Mouse (Mus musculus) CH12.LX (cell line): ENCODE data around the gene G430095P16Rik. TPM values are rescaled to one million over a fixed set of nuclear protein-coding genes. Genes with fewer than 3 reads are reported as not detected.

Experiments used
- DNase-seq: peaks from one replicate; pipeline ENCODE4 v3.0.0-alpha.2; 2013; ENCODE audit errors: extremely low read depth
- H3K27ac ChIP-seq: 2 replicates; pipeline ENCODE4 v1.5.1; 2012; ENCODE audit warnings: low read depth, mild to moderate bottlenecking, control low read depth, moderate library complexity; ENCODE audit not compliant: insufficient read depth
- H3K27me3 ChIP-seq: replicated peaks from 2 replicates; pipeline ENCODE3; 2012; ENCODE audit warnings: inconsistent platforms
- H3K36me3 ChIP-seq, 2 experiments: replicated peaks in 1 of 2; 2 replicates each; pipeline versions ENCODE3 to v1.6.1; 2012; ENCODE audit warnings: inconsistent platforms in 1 of 2, low read length in 1 of 2, mild to moderate bottlenecking in 1 of 2, mixed read lengths in 1 of 2, moderate library complexity in 1 of 2; ENCODE audit not compliant: control insufficient read depth in 1 of 2, insufficient read depth in 1 of 2
- H3K4me1 ChIP-seq, 2 experiments: 2 replicates each; pipeline ENCODE4 v1.6.1; 2012; ENCODE audit warnings: inconsistent platforms in 1 of 2, moderate library complexity in 1 of 2; ENCODE audit not compliant: insufficient read depth in 2 of 2, control insufficient read depth in 1 of 2
- H3K4me2 ChIP-seq: 2 replicates; pipeline ENCODE4 v1.6.1; 2012; ENCODE audit warnings: low read depth, mild to moderate bottlenecking, control low read depth; ENCODE audit not compliant: poor library complexity, insufficient read depth, severe bottlenecking
- H3K4me3 ChIP-seq, 3 experiments: fragments of 150-350 bp in 1 of 3; sonication (generic) in 1 of 3; replicated peaks in 1 of 3; 2 replicates each; pipeline versions ENCODE3 to v1.5.1; 2011 to 2012; ENCODE audit warnings: low read depth in 2 of 3, low read length in 2 of 3, mild to moderate bottlenecking in 2 of 3, moderate library complexity in 2 of 3, control low read depth in 1 of 3, improper control_type of control experiment in 1 of 3, inconsistent platforms in 1 of 3, mixed read lengths in 1 of 3; ENCODE audit not compliant: poor library complexity in 1 of 3
- H3K79me2 ChIP-seq: replicated peaks from 2 replicates; pipeline ENCODE4 v1.6.1; 2012; ENCODE audit warnings: mild to moderate bottlenecking, moderate library complexity; ENCODE audit not compliant: control insufficient read depth, poor library complexity, insufficient read depth, severe bottlenecking; ENCODE audit errors: extremely low read depth
- H3K9ac ChIP-seq: 2 replicates; pipeline ENCODE4 v1.6.1; 2012; ENCODE audit warnings: low read depth, mild to moderate bottlenecking, control low read depth, moderate library complexity; ENCODE audit not compliant: insufficient read depth
- H3K9me3 ChIP-seq: replicated peaks from 2 replicates; pipeline ENCODE3; 2012; ENCODE audit warnings: low read length, inconsistent platforms, mixed read lengths
- BHLHE40 ChIP-seq: IDR thresholded peaks from 2 replicates; pipeline ENCODE4 v1.6.1; 2011; ENCODE audit warnings: mild to moderate bottlenecking, low read depth, low read length, improper control_type of control experiment
- E2F4 ChIP-seq: IDR thresholded peaks from 2 replicates; pipeline ENCODE4 v1.6.1; 2011; ENCODE audit warnings: low read depth, low read length, improper control_type of control experiment; ENCODE audit not compliant: insufficient replicate concordance
- HCFC1 ChIP-seq: IDR thresholded peaks from 2 replicates; pipeline ENCODE4 v1.6.1; 2012; ENCODE audit warnings: low read depth, mild to moderate bottlenecking, inconsistent platforms, low read length, improper control_type of control experiment
- IRF4 ChIP-seq: IDR thresholded peaks from 2 replicates; pipeline ENCODE4 v1.6.1; 2014; ENCODE audit warnings: low read depth, mild to moderate bottlenecking, inconsistent platforms, low read length, improper control_type of control experiment
- JUN ChIP-seq: IDR thresholded peaks from 2 replicates; pipeline ENCODE4 v1.6.1; 2011; ENCODE audit warnings: low read depth, mild to moderate bottlenecking, low read length, improper control_type of control experiment, moderate library complexity; ENCODE audit not compliant: insufficient read depth
- JUND ChIP-seq: conservative IDR thresholded peaks from 2 replicates; pipeline ENCODE4 v1.6.1; 2011; ENCODE audit warnings: low read depth, low read length, improper control_type of control experiment
- KAT2A ChIP-seq: IDR thresholded peaks from 2 replicates; pipeline ENCODE4 v1.6.1; 2012; ENCODE audit warnings: low read length, improper control_type of control experiment, inconsistent platforms; ENCODE audit not compliant: insufficient replicate concordance
- MAX ChIP-seq: IDR thresholded peaks from 2 replicates; pipeline ENCODE4 v1.6.1; 2011; ENCODE audit warnings: low read length, improper control_type of control experiment
- PAX5 ChIP-seq: IDR thresholded peaks from 2 replicates; pipeline ENCODE4 v1.6.1; 2012; ENCODE audit warnings: low read length, inconsistent platforms, mixed read lengths
- POLR2AphosphoS2 ChIP-seq: IDR thresholded peaks from 2 replicates; pipeline ENCODE4 v1.6.1; 2011; ENCODE audit warnings: low read depth, low read length, improper control_type of control experiment
- RAD21 ChIP-seq: IDR thresholded peaks from 2 replicates; pipeline ENCODE4 v1.6.1; 2011; ENCODE audit warnings: low read depth, mild to moderate bottlenecking, low read length, improper control_type of control experiment, moderate library complexity
- RCOR1 ChIP-seq: conservative IDR thresholded peaks from 2 replicates; pipeline ENCODE4 v1.6.1; 2012; ENCODE audit warnings: low read depth, mild to moderate bottlenecking, inconsistent platforms, low read length, improper control_type of control experiment
- TBP ChIP-seq: conservative IDR thresholded peaks from 2 replicates; pipeline ENCODE4 v1.6.1; 2011; ENCODE audit warnings: low read depth, low read length, improper control_type of control experiment
- TCF12 ChIP-seq: IDR thresholded peaks from 2 replicates; pipeline ENCODE4 v1.6.1; 2014; ENCODE audit warnings: low read depth, mild to moderate bottlenecking, inconsistent platforms, low read length, improper control_type of control experiment
- ZC3H11A ChIP-seq: IDR thresholded peaks from 2 replicates; pipeline ENCODE4 v1.6.1; 2012; ENCODE audit warnings: low read depth, mild to moderate bottlenecking, inconsistent platforms, low read length, improper control_type of control experiment
- ZKSCAN1 ChIP-seq: IDR thresholded peaks from 2 replicates; pipeline ENCODE4 v1.6.1; 2012; ENCODE audit warnings: low read depth, inconsistent platforms, low read length, improper control_type of control experiment, borderline replicate concordance
- ZMIZ1 ChIP-seq: IDR thresholded peaks from 2 replicates; pipeline ENCODE4 v1.6.1; 2012; ENCODE audit warnings: low read depth, mild to moderate bottlenecking, inconsistent platforms, low read length, improper control_type of control experiment
- ZNF384 ChIP-seq: IDR thresholded peaks from 2 replicates; pipeline ENCODE4 v1.6.1; 2012; ENCODE audit warnings: low read depth, low read length, improper control_type of control experiment, inconsistent platforms
- dilution Hi-C: fragments of 300-500 bp; cut with MboI; formaldehyde crosslinking; loops from 2 replicates; pipeline ENCODE4 v1.14.3; 2020; ENCODE audit warnings: low sequenced_read_pairs; ENCODE audit not compliant: extremely low pct_unique_long_range_greater_than_20kb, extremely low pct_ligation_motif_present
- in situ Hi-C: fragments of 300-500 bp; cut with MboI; formaldehyde crosslinking; loops from 3 replicates; pipeline ENCODE4 v1.14.3; 2019; ENCODE audit warnings: low sequenced_read_pairs, low pct_ligation_motif_present, low pct_unique_long_range_greater_than_20kb, mixed read lengths
- polyA plus RNA-seq: library from polyadenylated mRNA; unstranded; fragments of >175 nt; gene quantifications from 2 replicates; pipeline ENCODE4 v1.2.1, GENCODE M21; 2012; ENCODE audit warnings: low read depth; ENCODE audit not compliant: insufficient read length
- total RNA-seq, 2 experiments: library from RNA; depleted of rRNA; stranded (reverse); fragments of 300-350 nt in 1 of 2; fragments of >200 nt in 1 of 2; gene quantifications; 2 replicates each; pipeline ENCODE4 v1.2.3; 2012 to 2014

The G430095P16Rik gene
- total and polyA plus RNA-seq, 3 experiments: 0.17 TPM; not detected in 2

GRCm38 (mm10) chr8:84723571-84723900, 729 bp downstream of the G430095P16Rik start:
- H3K79me2 ChIP-seq: no peaks in the 10 kb centered on the region
- dilution Hi-C loops: no loop called here
- H3K27ac ChIP-seq: no peak overlapping the region
- H3K36me3 ChIP-seq: no peaks in the 10 kb centered on the region
- TF ChIP-seq POLR2AphosphoS2 (no peak), RAD21 (no peak), MAX (no peak)
- TF ChIP-seq, all 38 proteins: peak for 0
- H3K27me3 ChIP-seq: peaks cover 44% of the 10 kb centered on the region
- DNase-seq: no peak
- no peaks in the 10 kb centered on the region for H3K9me3 ChIP-seq
- in situ Hi-C loops: no loop called here
- H3K4me1 ChIP-seq: peaks cover 12 to 26% of the 10 kb centered on the region in 2 experiments
- no peak overlapping the region for H3K4me3 ChIP-seq
- H3K9ac ChIP-seq: no peak overlapping the region
- no peak overlapping the region for H3K4me2 ChIP-seq

DNA sequence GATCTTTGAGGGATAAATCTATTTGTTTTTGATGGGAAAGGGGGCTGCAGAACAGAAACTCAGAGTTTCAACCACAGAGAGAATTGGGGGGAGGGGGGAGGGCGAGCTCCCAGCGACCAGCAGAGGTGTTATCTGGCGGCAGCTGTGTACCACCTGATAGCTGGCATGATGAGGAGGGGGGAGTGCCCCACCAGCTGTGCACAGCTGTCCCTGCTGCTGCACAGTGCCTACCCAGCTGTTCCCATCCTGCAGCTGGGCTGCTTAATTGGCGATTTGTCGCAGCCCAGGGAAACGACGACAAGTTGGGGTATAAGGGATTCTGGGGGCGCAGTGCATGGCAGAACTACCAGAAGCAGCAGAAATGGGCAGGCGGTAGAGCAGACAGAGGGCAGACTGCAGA, 1.9 kb downstream of the G430095P16Rik start:
- no peaks in the 10 kb centered on the region for H3K79me2 ChIP-seq
- H3K27me3 ChIP-seq: peaks cover 39% of the 10 kb centered on the region
- TF ChIP-seq RAD21 (no peak), JUND (no peak), JUN (no peak), PAX5 (no peak), ZKSCAN1 (no peak)
- TF ChIP-seq, all 38 proteins: peak for 0
- Histone ChIP-seq H3K27ac (no peak overlapping the region), H3K9ac (no peak overlapping the region), H3K4me3 (no peak overlapping the region), H3K36me3 (no peaks in the 10 kb centered on the region), H3K9me3 (no peaks in the 10 kb centered on the region), H3K4me2 (no peak overlapping the region), H3K4me1 (peaks cover 12 to 27% of the 10 kb centered on the region in 2 experiments)
- no peak for DNase-seq
- in situ Hi-C loops: no loop called here
- dilution Hi-C loops: no loop called here

- H3K9me3 ChIP-seq: no peaks in the 10 kb centered on the region
- H3K4me1 ChIP-seq: peaks cover 12 to 27% of the 10 kb centered on the region in 2 experiments
- no peak overlapping the region for H3K4me3 ChIP-seq
- dilution Hi-C loops: no loop called here
- no peaks in the 10 kb centered on the region for H3K79me2 ChIP-seq
- no peak for DNase-seq
- H3K9ac ChIP-seq: no peak overlapping the region
- no peaks in the 10 kb centered on the region for H3K36me3 ChIP-seq
- in situ Hi-C loops: no loop called here
- no peak for TF ChIP-seq ZC3H11A
- no peak for TF ChIP-seq RAD21
- no peak for TF ChIP-seq MAX
- no peak for TF ChIP-seq TCF12
- no peak for TF ChIP-seq ZMIZ1
- no peak for TF ChIP-seq E2F4
- no peak for TF ChIP-seq BHLHE40
- TF ChIP-seq HCFC1: no peak
- no peak for TF ChIP-seq ZNF384
- no peak for TF ChIP-seq RCOR1
- TF ChIP-seq IRF4: no peak
- no peak for TF ChIP-seq KAT2A
- no peak for TF ChIP-seq TBP
- no peak for TF ChIP-seq POLR2AphosphoS2
- TF ChIP-seq JUN: no peak
- H3K4me2 ChIP-seq: no peak overlapping the region
- H3K27ac ChIP-seq: no peak overlapping the region
- peaks cover 32% of the 10 kb centered on the region for H3K27me3 ChIP-seq
Observed at GRCm38 (mm10) chr8:84725246-84725940, 2.6 kb downstream of the G430095P16Rik start.
